ENCODE assay signal across 8 mouse cellular contexts in genomic region chr19:10389391-10390098, GRCm38 (mm10). TPM values are rescaled to one million over a fixed set of nuclear protein-coding genes. Genes with fewer than 3 reads are reported as not detected.
DNase-seq lines count a peak whose midpoint lies in the region; ATAC-seq and TF ChIP-seq lines count a peak whose summit lies in the region.

No protein-coding gene starts in this region.

- H3K4me3 ChIP-seq in heart, embryonic 16.5 days (ENCODE audit: low read length), result peak overlapping the region; percentile 64
- peak overlapping the region; percentile 56 for H3K4me3 ChIP-seq in lung, postnatal 0 days (ENCODE audit: low read depth, low read length)

- DNase-seq in cerebellum, adult 11-12 months, result peak; percentile 71
- no peak for DNase-seq in cerebellum, postnatal 4 days (ENCODE audit: low spot score in 2 of 2)
- DNase-seq in right cerebral cortex, postnatal 14 days, result peak; percentile 38
- no peak for DNase-seq in right cerebral cortex, adult 2 months (ENCODE audit: low spot score in 2 of 2)
- peak; percentile 13 for DNase-seq in lung, postnatal 0 days (ENCODE audit: low spot score)
- DNase-seq in thymus, postnatal 4 days, result no peak

- H3K9me3 ChIP-seq in heart, embryonic 16.5 days (replicated peaks; ENCODE audit: control insufficient read depth, low read length), result no peaks in the 10 kb centered on the region
- H3K9me3 ChIP-seq in lung, postnatal 0 days (ENCODE audit: low read length), result no peaks in the 10 kb centered on the region

- H3K4me2 ChIP-seq in heart, embryonic 16.5 days (ENCODE audit: low read depth, low read length), result peak overlapping the region; percentile 85
- peak overlapping the region; percentile 98 for H3K4me2 ChIP-seq in lung, postnatal 0 days (replicated peaks; ENCODE audit: low read depth, low read length)

- TF ChIP-seq EP300 in lung, postnatal 0 days (IDR thresholded peaks at IDR 0.05), result no peak

- H3K4me1 ChIP-seq in heart, embryonic 16.5 days (ENCODE audit: control insufficient read depth, insufficient read depth, low read length), result no peaks in the 10 kb centered on the region; the same call in 1 of the 2 replicates
- H3K4me1 ChIP-seq in lung, postnatal 0 days (ENCODE audit: insufficient read depth, low read depth, low read length), result peaks cover 3% of the 10 kb centered on the region; the same call in 1 of the 2 replicates

- ATAC-seq in heart, embryonic 16.5 days (replicated peaks; ENCODE audit: extremely low read depth, insufficient read depth, low FRiP score), result no peak
- ATAC-seq in lung, postnatal 0 days, result peak; percentile 39
- ATAC-seq in granulocyte monocyte progenitor cell, adult 5-6 weeks (replicated peaks; ENCODE audit: poor library complexity, severe bottlenecking), result no peak

- peak overlapping the region; percentile 50 for H3K9ac ChIP-seq in heart, embryonic 16.5 days (ENCODE audit: low read length)
- 0 out of 2 replicates have a peak overlapping the region, but pooled peaks have one; percentile 16 for H3K9ac ChIP-seq in lung, postnatal 0 days (replicated peaks; ENCODE audit: low read depth)

- H3K27me3 ChIP-seq in heart, embryonic 16.5 days (ENCODE audit: control insufficient read depth, insufficient read depth, low read length), result peaks cover 40% of the 10 kb centered on the region
- peaks cover 9% of the 10 kb centered on the region for H3K27me3 ChIP-seq in lung, postnatal 0 days (replicated peaks; ENCODE audit: insufficient read depth, low read length)

- H3K36me3 ChIP-seq in heart, embryonic 16.5 days (ENCODE audit: control insufficient read depth, insufficient read depth), result no peaks in the 10 kb centered on the region
- no peaks in the 10 kb centered on the region for H3K36me3 ChIP-seq in lung, postnatal 0 days (ENCODE audit: insufficient read depth, low read length)

- 2% methylated on average over 54 of the region's 54 CpGs for WGBS in heart, embryonic 16.5 days
- WGBS in lung, postnatal 0 days, result under 1% methylated on average over 45 of the region's 54 CpGs

- TF ChIP-seq CTCF in lung, postnatal 0 days (IDR thresholded peaks at IDR 0.05), result no peak

- H3K27ac ChIP-seq in heart, embryonic 16.5 days (ENCODE audit: low read length), result no peak overlapping the region
- no peak overlapping the region for H3K27ac ChIP-seq in lung, postnatal 0 days (ENCODE audit: low read length)

RNA-seq across cellular contexts. Expression of gene Syt7, which starts 0.7 kb away (rescaled TPM):
- 0.49 and 0.80 TPM in 2 replicates for polyA plus RNA-seq in heart, embryonic 16.5 days (2015; fragmentation: Nextera tagmentation; extraction: Ambion mirVana)
- 1.4 and 3.0 TPM in 2 replicates for polyA plus RNA-seq in lung, postnatal 0 days (2015; fragmentation: Nextera tagmentation; extraction: Ambion mirVana)
- not detected in 2 replicates for total RNA-seq in granulocyte monocyte progenitor cell, adult 5-6 weeks (2014; fragmentation: Nextera tagmentation)
- not detected in 2 replicates for total RNA-seq in granulocyte monocyte progenitor cell, adult 5-6 weeks (2017)

Comparison
In these comparisons a context has a peak if more than half of its experiments do, and no peak if none do; other contexts are left out.
1. DNase-seq: peak in cerebellum, adult 11-12 months (single experiment), right cerebral cortex, postnatal 14 days (single experiment) and lung, postnatal 0 days (single experiment); none in cerebellum, postnatal 4 days (0 of 2), right cerebral cortex, adult 2 months (0 of 2) and thymus, postnatal 4 days (single experiment).